Mouse (Mus musculus): Measurements from ENCODE around the gene Pcsk7.
A peak's percentile ranks its signal among the peaks of the same experiment; 100 is the strongest.

DNA sequence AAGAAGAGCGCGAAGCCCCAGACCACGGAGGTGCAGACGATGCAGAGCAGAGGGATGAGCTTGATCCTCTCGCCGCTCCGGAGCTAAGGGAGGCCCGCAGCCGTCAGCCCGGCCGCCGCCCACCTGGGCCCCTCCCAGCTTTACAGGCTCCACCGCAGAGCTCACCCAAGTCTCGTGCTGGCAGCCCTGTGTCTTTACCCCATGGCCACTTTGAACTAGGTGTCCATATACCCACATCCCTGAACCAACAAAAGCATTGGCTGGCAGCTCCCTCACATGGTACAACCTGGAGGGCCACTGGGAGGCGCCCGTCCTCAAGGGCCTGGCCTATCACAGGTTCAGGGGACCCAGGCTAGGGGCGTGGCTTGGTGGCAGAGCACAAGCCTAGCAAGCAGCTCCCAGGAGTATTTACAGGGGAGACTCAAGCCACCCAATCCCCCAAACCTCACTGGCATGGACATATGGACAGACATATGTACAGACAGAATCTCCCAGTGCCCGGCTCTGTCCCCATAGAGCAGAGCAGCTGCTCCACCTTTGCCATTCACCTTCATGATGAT lies 35.1 kb downstream of the Pcsk7 start:
- TF ChIP-seq CTCF (IDR thresholded peaks at IDR 0.05; ENCODE audit: low read depth) (peak; percentile 59), EP300 (optimal IDR thresholded peaks at IDR 0.05) (no peak)

All from stomach, postnatal 0 days (tissue).